Mouse (Mus musculus): ENCODE data around the gene Slc6a8. TPM values are rescaled to one million over a fixed set of nuclear protein-coding genes. Genes with fewer than 3 reads are reported as not detected.

The Slc6a8 gene
- polyA plus RNA-seq, 1 experiment from 2014 or later = 8.0 TPM

Other genes starting within 250 kb of the Slc6a8 start
- not detected in 2 replicates for gene Trex2, start 237.8 kb upstream of the Slc6a8 start, polyA plus RNA-seq (2016; fragmentation: Nextera tagmentation; extraction: Ambion mirVana)
- 68.2 and 72.9 TPM in 2 replicates for gene Haus7, start 214.1 kb upstream of the Slc6a8 start, polyA plus RNA-seq (2016; fragmentation: Nextera tagmentation; extraction: Ambion mirVana)
- gene Bgn, start 189.5 kb upstream of the Slc6a8 start, polyA plus RNA-seq (2016; fragmentation: Nextera tagmentation; extraction: Ambion mirVana) = 21.4 and 21.5 TPM in 2 replicates
- 0.74 and 0.78 TPM in 2 replicates for gene Atp2b3, start 170.1 kb upstream of the Slc6a8 start, polyA plus RNA-seq (2016; fragmentation: Nextera tagmentation; extraction: Ambion mirVana)
- gene Dusp9, start 33.7 kb upstream of the Slc6a8 start, polyA plus RNA-seq (2016; fragmentation: Nextera tagmentation; extraction: Ambion mirVana) = 3.7 and 5.4 TPM in 2 replicates
- 31.2 and 32.1 TPM in 2 replicates for gene Pnck, start 13.0 kb upstream of the Slc6a8 start, polyA plus RNA-seq (2016; fragmentation: Nextera tagmentation; extraction: Ambion mirVana)
- 105 and 117 TPM in 2 replicates for gene Bcap31, start 43.0 kb downstream of the Slc6a8 start, polyA plus RNA-seq (2016; fragmentation: Nextera tagmentation; extraction: Ambion mirVana)
- 9.2 and 10.4 TPM in 2 replicates for gene Abcd1, start 43.4 kb downstream of the Slc6a8 start, polyA plus RNA-seq (2016; fragmentation: Nextera tagmentation; extraction: Ambion mirVana)
- gene Plxnb3, start 83.9 kb downstream of the Slc6a8 start, polyA plus RNA-seq (2016; fragmentation: Nextera tagmentation; extraction: Ambion mirVana) = 0.08 and 0.19 TPM in 2 replicates
- gene Srpk3, start 101.3 kb downstream of the Slc6a8 start, polyA plus RNA-seq (2016; fragmentation: Nextera tagmentation; extraction: Ambion mirVana) = 0.95 and 1.3 TPM in 2 replicates
- 163 and 164 TPM in 2 replicates for gene Idh3g, start 113.7 kb downstream of the Slc6a8 start, polyA plus RNA-seq (2016; fragmentation: Nextera tagmentation; extraction: Ambion mirVana)
- gene Ssr4, start 113.9 kb downstream of the Slc6a8 start, polyA plus RNA-seq (2016; fragmentation: Nextera tagmentation; extraction: Ambion mirVana) = 106 and 117 TPM in 2 replicates
- 2.3 and 2.6 TPM in 2 replicates for gene Pdzd4, start 151.8 kb downstream of the Slc6a8 start, polyA plus RNA-seq (2016; fragmentation: Nextera tagmentation; extraction: Ambion mirVana)
- 0.29 TPM in 1 of 2 replicates, not detected in the other for gene Avpr2, start 219.0 kb downstream of the Slc6a8 start, polyA plus RNA-seq (2016; fragmentation: Nextera tagmentation; extraction: Ambion mirVana)
- 33.1 and 37.4 TPM in 2 replicates for gene L1cam, start 223.0 kb downstream of the Slc6a8 start, polyA plus RNA-seq (2016; fragmentation: Nextera tagmentation; extraction: Ambion mirVana)
- 1.8 and 3.6 TPM in 2 replicates for gene Arhgap4, start 248.7 kb downstream of the Slc6a8 start, polyA plus RNA-seq (2016; fragmentation: Nextera tagmentation; extraction: Ambion mirVana)
- 115 and 117 TPM in 2 replicates for gene Naa10, start 248.8 kb downstream of the Slc6a8 start, polyA plus RNA-seq (2016; fragmentation: Nextera tagmentation; extraction: Ambion mirVana)